Mouse (Mus musculus) lung, postnatal 25 days (tissue): ENCODE data around the gene Zg16.

Source experiments
- DNase-seq: peaks from one replicate; pipeline ENCODE4 v3.0.0; 2022; ENCODE audit warnings: low spot score

The Zg16 gene

DNA sequence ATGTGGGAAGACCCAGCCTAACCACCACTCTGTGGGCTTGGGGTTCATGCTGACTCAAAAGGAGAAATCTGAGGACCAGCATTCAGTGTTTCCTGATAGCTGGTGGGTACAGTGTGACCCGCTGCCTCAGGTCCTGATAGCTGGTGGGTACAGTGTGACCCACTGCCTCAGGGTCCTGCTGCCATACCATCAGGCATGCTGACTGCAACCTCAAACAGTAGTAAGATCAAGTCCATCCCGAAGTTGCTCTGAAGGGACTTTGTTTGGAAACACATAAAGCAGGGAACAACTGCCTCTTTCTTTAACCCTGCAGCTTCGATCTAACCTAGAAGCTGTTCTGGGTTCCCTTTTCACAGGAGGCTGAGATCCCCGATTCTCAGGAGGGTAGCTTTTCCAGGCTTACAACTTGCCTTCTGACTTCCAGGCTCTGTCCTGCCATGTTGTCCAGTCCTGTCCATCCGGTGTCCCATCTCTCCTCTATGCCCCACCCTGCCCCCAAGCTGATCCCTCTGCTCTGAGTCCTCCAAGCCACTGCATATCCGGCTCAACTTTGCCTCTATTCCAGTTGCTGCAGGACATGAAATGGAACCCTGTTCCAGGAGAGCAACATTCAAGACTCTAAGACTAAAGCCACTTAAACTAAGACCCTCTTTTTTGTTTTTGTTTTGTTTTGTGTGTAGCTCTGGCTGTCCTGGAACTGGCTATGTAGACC lies 79.7 kb downstream of the Zg16 start:
- no peak for DNase-seq

- no peak for DNase-seq
Measured at GRCm38 (mm10) chr7:127004122-127004875, 82.8 kb downstream of the Zg16 start.

DNA sequence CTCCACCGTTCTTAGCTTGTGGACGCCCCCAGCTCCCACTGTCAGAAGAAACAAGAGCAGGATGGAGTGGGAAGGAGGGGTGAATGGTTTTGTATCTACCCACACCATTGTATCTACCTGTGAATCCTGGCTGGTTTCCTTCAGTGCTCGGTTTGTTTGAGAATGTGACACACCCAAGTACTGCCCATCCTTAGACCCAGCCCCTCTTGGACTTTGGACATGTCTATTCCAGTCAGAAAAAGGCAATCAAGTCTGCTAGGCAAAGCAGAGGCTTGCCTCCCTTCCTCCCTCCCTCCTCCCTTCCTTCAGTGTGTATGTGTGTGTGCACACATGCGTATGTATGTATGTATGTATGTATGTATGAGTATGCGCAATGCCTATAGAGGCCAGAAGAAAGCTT lies 83.5 kb downstream of the Zg16 start:
- no peak for DNase-seq
